Mouse (Mus musculus): Measurements from ENCODE around the gene Olfr56. TPM values are rescaled to one million over a fixed set of nuclear protein-coding genes. Genes with fewer than 3 reads are reported as not detected.

Gene Olfr56
- polyA plus RNA-seq, 1 experiment from 2014 or later: 0.15 TPM

GRCm38 (mm10) chr11:49112624-49113219 lies 134.0 kb downstream of the Olfr56 start:
- H3K27ac ChIP-seq (replicated peaks): no peak overlapping the region
- no peaks in the 10 kb centered on the region for H3K36me3 ChIP-seq (ENCODE audit: control insufficient read depth, insufficient read depth, low read length)
- ATAC-seq (ENCODE audit: low FRiP score, low TSS enrichment) (no peak), DNase-seq (ENCODE audit: low spot score) (no peak)
- H3K9ac ChIP-seq (ENCODE audit: low read length): no peak overlapping the region
- TF ChIP-seq CTCF (IDR thresholded peaks at IDR 0.05; ENCODE audit: low read depth) (no peak), EP300 (optimal IDR thresholded peaks at IDR 0.05) (no peak)
- WGBS: 65% methylated on average over 6 of the region's 6 CpGs
- H3K4me3 ChIP-seq (ENCODE audit: low read depth, low read length): no peak overlapping the region
- H3K9me3 ChIP-seq (ENCODE audit: control insufficient read depth, low read length): no peaks in the 10 kb centered on the region
- H3K4me1 ChIP-seq (replicated peaks; ENCODE audit: control insufficient read depth, insufficient read depth): no peaks in the 10 kb centered on the region
- H3K4me2 ChIP-seq (replicated peaks; ENCODE audit: low read depth): no peak overlapping the region
- H3K27me3 ChIP-seq (ENCODE audit: control insufficient read depth, insufficient read depth, low read length): no peaks in the 10 kb centered on the region

GRCm38 (mm10) chr11:49114158-49114557 lies 135.5 kb downstream of the Olfr56 start:
- Histone ChIP-seq H3K36me3 (ENCODE audit: control insufficient read depth, insufficient read depth, low read length) (no peaks in the 10 kb centered on the region), H3K4me3 (ENCODE audit: low read depth, low read length) (no peak overlapping the region), H3K4me1 (replicated peaks; ENCODE audit: control insufficient read depth, insufficient read depth) (no peaks in the 10 kb centered on the region), H3K27ac (replicated peaks) (no peak overlapping the region), H3K9ac (ENCODE audit: low read length) (no peak overlapping the region), H3K4me2 (replicated peaks; ENCODE audit: low read depth) (no peak overlapping the region), H3K27me3 (ENCODE audit: control insufficient read depth, insufficient read depth, low read length) (no peaks in the 10 kb centered on the region), H3K9me3 (ENCODE audit: control insufficient read depth, low read length) (no peaks in the 10 kb centered on the region)
- 53% methylated on average over 2 of the region's 2 CpGs for WGBS
- ATAC-seq (ENCODE audit: low FRiP score, low TSS enrichment) (no peak), DNase-seq (ENCODE audit: low spot score) (no peak)
- TF ChIP-seq EP300 (optimal IDR thresholded peaks at IDR 0.05) (no peak), CTCF (IDR thresholded peaks at IDR 0.05; ENCODE audit: low read depth) (no peak)

DNA sequence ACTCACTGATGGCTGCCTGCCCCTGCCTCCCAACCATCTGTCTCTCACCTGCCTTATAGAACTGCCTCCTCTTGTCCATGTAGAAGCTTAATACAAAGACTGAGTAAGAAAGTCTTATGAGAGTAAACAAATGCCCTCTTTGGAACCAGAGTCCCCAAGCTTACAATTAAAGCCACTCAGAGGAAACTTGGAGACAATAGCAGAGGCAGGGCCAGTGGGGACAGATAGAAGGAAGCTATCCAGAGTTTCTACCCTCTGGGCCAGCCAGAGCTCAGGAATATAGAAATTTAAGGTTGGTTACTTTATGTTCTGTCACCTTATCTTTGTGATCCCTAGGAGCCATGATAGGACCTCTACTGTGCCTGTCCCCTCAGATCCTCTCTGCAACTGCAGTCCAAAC lies 136.1 kb downstream of the Olfr56 start, which contains the start of gene Olfr1396:
TSS of gene Olfr1396 (minus strand) at position 101 of the 400 bp plus-strand sequence.
- no peak for DNase-seq (ENCODE audit: low spot score)
- no peaks in the 10 kb centered on the region for H3K4me1 ChIP-seq (replicated peaks; ENCODE audit: control insufficient read depth, insufficient read depth)
- no peaks in the 10 kb centered on the region for H3K27me3 ChIP-seq (ENCODE audit: control insufficient read depth, insufficient read depth, low read length)
- no peak within 1 kb of the TSS for H3K4me2 ChIP-seq (replicated peaks; ENCODE audit: low read depth)
- TF ChIP-seq CTCF (IDR thresholded peaks at IDR 0.05; ENCODE audit: low read depth): no peak
- no peak for TF ChIP-seq EP300 (optimal IDR thresholded peaks at IDR 0.05)
- H3K9me3 ChIP-seq (ENCODE audit: control insufficient read depth, low read length): no peaks in the 10 kb centered on the region
- no peak within 1 kb of the TSS for H3K27ac ChIP-seq (replicated peaks)
- no peak for ATAC-seq (ENCODE audit: low FRiP score, low TSS enrichment)
- no peak within 1 kb of the TSS for H3K9ac ChIP-seq (ENCODE audit: low read length)
- H3K4me3 ChIP-seq (ENCODE audit: low read depth, low read length): no peak within 1 kb of the TSS
- no peaks in the 10 kb centered on the region for H3K36me3 ChIP-seq (ENCODE audit: control insufficient read depth, insufficient read depth, low read length)

- TF ChIP-seq EP300 (optimal IDR thresholded peaks at IDR 0.05): no peak
- TF ChIP-seq CTCF (IDR thresholded peaks at IDR 0.05; ENCODE audit: low read depth): no peak
- Histone ChIP-seq H3K4me3 (ENCODE audit: low read depth, low read length) (no peak overlapping the region), H3K36me3 (ENCODE audit: control insufficient read depth, insufficient read depth, low read length) (no peaks in the 10 kb centered on the region), H3K4me2 (replicated peaks; ENCODE audit: low read depth) (no peak overlapping the region), H3K27ac (replicated peaks) (no peak overlapping the region), H3K27me3 (ENCODE audit: control insufficient read depth, insufficient read depth, low read length) (no peaks in the 10 kb centered on the region), H3K9ac (ENCODE audit: low read length) (no peak overlapping the region), H3K9me3 (ENCODE audit: control insufficient read depth, low read length) (no peaks in the 10 kb centered on the region), H3K4me1 (replicated peaks; ENCODE audit: control insufficient read depth, insufficient read depth) (no peaks in the 10 kb centered on the region)
- ATAC-seq (ENCODE audit: low FRiP score, low TSS enrichment): no peak
- 87% methylated on average over 3 of the region's 3 CpGs for WGBS
- no peak for DNase-seq (ENCODE audit: low spot score)
These were observed 140.9 kb downstream of the Olfr56 start for GRCm38 (mm10) chr11:49119635-49120034.

DNA sequence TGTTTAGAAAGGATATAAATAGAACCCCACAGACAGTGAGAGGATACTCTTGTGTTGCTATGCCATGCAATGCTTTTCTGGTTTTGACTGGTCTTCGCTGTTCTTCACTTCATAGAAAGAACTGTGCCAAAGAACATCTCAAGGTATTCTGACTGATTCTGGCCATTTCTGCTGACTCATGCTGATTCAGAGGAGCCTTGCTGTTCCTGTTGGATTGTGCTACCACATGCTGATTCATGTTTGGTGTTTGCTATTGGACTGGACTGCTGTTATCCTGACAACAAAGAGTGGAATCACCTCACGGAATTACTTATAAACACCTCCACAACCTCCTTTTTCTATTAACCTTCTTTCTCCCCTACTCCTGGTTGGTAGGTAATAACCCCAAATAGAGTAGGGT lies 145.5 kb downstream of the Olfr56 start:
- 81% methylated on average over 2 of the region's 2 CpGs for WGBS
- no peaks in the 10 kb centered on the region for H3K36me3 ChIP-seq (ENCODE audit: control insufficient read depth, insufficient read depth, low read length)
- ATAC-seq (ENCODE audit: low FRiP score, low TSS enrichment): no peak
- H3K9ac ChIP-seq (ENCODE audit: low read length): no peak overlapping the region
- H3K4me3 ChIP-seq (ENCODE audit: low read depth, low read length): no peak overlapping the region
- no peaks in the 10 kb centered on the region for H3K4me1 ChIP-seq (replicated peaks; ENCODE audit: control insufficient read depth, insufficient read depth)
- H3K4me2 ChIP-seq (replicated peaks; ENCODE audit: low read depth): no peak overlapping the region
- H3K27me3 ChIP-seq (ENCODE audit: control insufficient read depth, insufficient read depth, low read length): no peaks in the 10 kb centered on the region
- TF ChIP-seq EP300 (optimal IDR thresholded peaks at IDR 0.05) (no peak), CTCF (IDR thresholded peaks at IDR 0.05; ENCODE audit: low read depth) (no peak)
- no peak overlapping the region for H3K27ac ChIP-seq (replicated peaks)
- no peaks in the 10 kb centered on the region for H3K9me3 ChIP-seq (ENCODE audit: control insufficient read depth, low read length)
- DNase-seq (ENCODE audit: low spot score): no peak

DNA sequence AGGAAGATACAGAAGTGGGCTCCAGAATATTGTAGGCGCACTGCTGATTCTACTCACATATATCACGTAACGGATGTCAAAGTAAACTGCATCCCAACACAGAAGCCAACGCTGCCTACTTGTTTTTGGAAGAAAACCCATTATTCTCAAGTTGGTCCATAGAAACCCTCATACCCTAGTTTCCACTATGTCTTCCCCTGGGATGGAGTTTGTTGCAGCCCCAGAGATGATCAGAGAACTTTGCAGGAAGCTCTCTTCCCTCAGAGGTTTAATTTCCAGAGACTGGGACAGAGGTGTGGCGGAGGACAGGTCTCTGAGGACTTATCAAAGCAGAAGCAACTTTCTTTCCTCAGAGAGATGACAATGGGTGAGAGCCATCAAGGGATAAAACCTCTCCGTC lies 163.3 kb downstream of the Olfr56 start, which contains the start of gene Olfr1395:
TSS of gene Olfr1395 (plus strand) at position 301 of the 400 bp plus-strand sequence.
- H3K36me3 ChIP-seq (ENCODE audit: control insufficient read depth, insufficient read depth, low read length): no peaks in the 10 kb centered on the region
- no peak for ATAC-seq (ENCODE audit: low FRiP score, low TSS enrichment)
- no peaks in the 10 kb centered on the region for H3K4me1 ChIP-seq (replicated peaks; ENCODE audit: control insufficient read depth, insufficient read depth)
- no peaks in the 10 kb centered on the region for H3K27me3 ChIP-seq (ENCODE audit: control insufficient read depth, insufficient read depth, low read length)
- H3K4me3 ChIP-seq (ENCODE audit: low read depth, low read length): no peak within 1 kb of the TSS
- WGBS: 85% methylated on average over 6 of the region's 6 CpGs
- TF ChIP-seq CTCF (IDR thresholded peaks at IDR 0.05; ENCODE audit: low read depth) (no peak), EP300 (optimal IDR thresholded peaks at IDR 0.05) (no peak)
- H3K9ac ChIP-seq (ENCODE audit: low read length): no peak within 1 kb of the TSS
- no peak within 1 kb of the TSS for H3K27ac ChIP-seq (replicated peaks)
- DNase-seq (ENCODE audit: low spot score): no peak
- no peaks in the 10 kb centered on the region for H3K9me3 ChIP-seq (ENCODE audit: control insufficient read depth, low read length)
- no peak within 1 kb of the TSS for H3K4me2 ChIP-seq (replicated peaks; ENCODE audit: low read depth)

All from stomach, postnatal 0 days (tissue).